Mouse (Mus musculus) kidney, adult 2 months (tissue): ENCODE data around the gene Glod5. TPM values are rescaled to one million over a fixed set of nuclear protein-coding genes. Genes with fewer than 3 reads are reported as not detected.

Experiments used
- DNase-seq: peaks from one replicate; pipeline ENCODE4 v3.0.0; 2021
- H3K27ac ChIP-seq: fragments of 200-500 bp; 2 replicates; pipeline ENCODE4 v1.5.1; 2012; ENCODE audit warnings: low read depth, low read length, control low read depth, inconsistent platforms; ENCODE audit not compliant: insufficient read depth
- H3K27me3 ChIP-seq: fragments of 200-500 bp; replicated peaks from 2 replicates; pipeline ENCODE4 v1.6.1; 2012; ENCODE audit warnings: mild to moderate bottlenecking, moderate library complexity, low read length, inconsistent platforms; ENCODE audit not compliant: control insufficient read depth, insufficient read depth
- H3K36me3 ChIP-seq: fragments of 200-500 bp; 2 replicates; pipeline ENCODE4 v1.6.1; 2012; ENCODE audit warnings: mild to moderate bottlenecking, moderate library complexity, low read length, inconsistent platforms; ENCODE audit not compliant: control insufficient read depth, insufficient read depth
- H3K4me1 ChIP-seq: fragments of 200-500 bp; 2 replicates; pipeline ENCODE4 v1.6.1; 2011; ENCODE audit warnings: low read length; ENCODE audit not compliant: control insufficient read depth, insufficient read depth
- H3K4me3 ChIP-seq: fragments of 200-500 bp; 2 replicates; pipeline ENCODE4 v1.5.1; 2011; ENCODE audit warnings: mild to moderate bottlenecking, low read depth, low read length, control low read depth; ENCODE audit not compliant: insufficient read depth
- CTCF ChIP-seq: fragments of 200-500 bp; conservative IDR thresholded peaks from 2 replicates; pipeline ENCODE4 v1.5.1; 2011; ENCODE audit warnings: low read depth, mild to moderate bottlenecking, control low read depth, low read length, moderate library complexity, mixed read lengths; ENCODE audit not compliant: insufficient read depth, insufficient read length
- POLR2A ChIP-seq: fragments of 200-500 bp; IDR thresholded peaks from one replicate; pipeline ENCODE4 v1.6.1; 2011; ENCODE audit warnings: low read depth, low read length, control low read depth
- WGBS: fragments of 180-500 bp; shearing (Covaris S2); methylation state at CpG from one replicate; pipeline ENCODE4 v1.1.7; 2018; 5-methylcytosine and 5-hydroxymethylcytosine counted together
- polyA plus RNA-seq: library from polyadenylated mRNA; depleted of rRNA; stranded (reverse); fragments of >200 nt; gene quantifications from 2 replicates; pipeline ENCODE4 v1.2.3, GENCODE M21; 2012; rRNA removed

The Glod5 gene
- polyA plus RNA-seq, 1 experiment = 42.2 TPM

- no peak overlapping the region for H3K4me3 ChIP-seq
- H3K4me1 ChIP-seq = no peaks in the 10 kb centered on the region
- H3K27me3 ChIP-seq = no peaks in the 10 kb centered on the region
- no peaks in the 10 kb centered on the region for H3K36me3 ChIP-seq
- DNase-seq = no peak
- TF ChIP-seq POLR2A = no peak
- TF ChIP-seq CTCF = no peak
- 91% methylated on average over 6 of the region's 9 CpGs for WGBS
- H3K27ac ChIP-seq = no peak overlapping the region
Measured at GRCm38 (mm10) chrX:7967596-7968201, 50.6 kb downstream of the Glod5 start.

- 80% methylated on average over 4 of the region's 4 CpGs for WGBS
- TF ChIP-seq POLR2A (no peak), CTCF (no peak)
- Histone ChIP-seq H3K36me3 (no peaks in the 10 kb centered on the region), H3K27me3 (no peaks in the 10 kb centered on the region), H3K27ac (no peak overlapping the region), H3K4me3 (no peak overlapping the region), H3K4me1 (no peaks in the 10 kb centered on the region)
- DNase-seq = no peak
Measured at GRCm38 (mm10) chrX:7966161-7966560, 52.1 kb downstream of the Glod5 start.

GRCm38 (mm10) chrX:7963829-7964626 lies 54.3 kb downstream of the Glod5 start:
- no peak for DNase-seq
- no peaks in the 10 kb centered on the region for H3K27me3 ChIP-seq
- no peak overlapping the region for H3K27ac ChIP-seq
- no peaks in the 10 kb centered on the region for H3K4me1 ChIP-seq
- H3K36me3 ChIP-seq = no peaks in the 10 kb centered on the region
- WGBS = 68% methylated on average over 7 of the region's 7 CpGs
- no peak overlapping the region for H3K4me3 ChIP-seq
- TF ChIP-seq POLR2A (no peak), CTCF (no peak)

GRCm38 (mm10) chrX:7958868-7959267 lies 59.4 kb downstream of the Glod5 start:
- H3K36me3 ChIP-seq = no peaks in the 10 kb centered on the region
- no peak for DNase-seq
- no peaks in the 10 kb centered on the region for H3K27me3 ChIP-seq
- WGBS = 90% methylated on average over 9 of the region's 9 CpGs
- no peak overlapping the region for H3K27ac ChIP-seq
- H3K4me3 ChIP-seq = no peak overlapping the region
- no peaks in the 10 kb centered on the region for H3K4me1 ChIP-seq
- TF ChIP-seq CTCF (no peak), POLR2A (no peak)

Other genes starting within 250 kb of the Glod5 start
- gene Gripap1, start 228.7 kb downstream of the Glod5 start, polyA plus RNA-seq = 25.5 and 30.3 TPM in 2 replicates
- gene Kcnd1, start 196.2 kb downstream of the Glod5 start, polyA plus RNA-seq = 0.48 and 0.53 TPM in 2 replicates
- 26.8 and 30.4 TPM in 2 replicates for gene Otud5, start 177.1 kb downstream of the Glod5 start, polyA plus RNA-seq
- 11.4 and 11.5 TPM in 2 replicates for gene Pim2, start 140.2 kb downstream of the Glod5 start, polyA plus RNA-seq
- gene Slc35a2, start 134.5 kb downstream of the Glod5 start, polyA plus RNA-seq = 50.0 and 50.1 TPM in 2 replicates
- 45.7 and 58.0 TPM in 2 replicates for gene Pqbp1, start 119.2 kb downstream of the Glod5 start, polyA plus RNA-seq
- gene Timm17b, start 119.1 kb downstream of the Glod5 start, polyA plus RNA-seq = 47.0 and 60.9 TPM in 2 replicates
- gene Gm10491, start 110.7 kb downstream of the Glod5 start, polyA plus RNA-seq = not detected in 2 replicates
- not detected in 2 replicates for gene Gm10490, start 109.0 kb downstream of the Glod5 start, polyA plus RNA-seq
- gene Pcsk1n, start 98.7 kb downstream of the Glod5 start, polyA plus RNA-seq = 0.62 and 0.91 TPM in 2 replicates
- not detected in 2 replicates for gene Eras, start 89.9 kb downstream of the Glod5 start, polyA plus RNA-seq
- gene Hdac6, start 70.6 kb downstream of the Glod5 start, polyA plus RNA-seq = 65.1 and 86.2 TPM in 2 replicates
- gene Gata1, start 40.4 kb downstream of the Glod5 start, polyA plus RNA-seq = 0.09 and 0.15 TPM in 2 replicates
- gene Suv39h1, start 56.3 kb upstream of the Glod5 start, polyA plus RNA-seq = 7.6 and 8.4 TPM in 2 replicates
- gene Was, start 72.0 kb upstream of the Glod5 start, polyA plus RNA-seq = 1.4 and 3.4 TPM in 2 replicates
- gene Wdr13, start 114.4 kb upstream of the Glod5 start, polyA plus RNA-seq = 58.4 and 84.2 TPM in 2 replicates
- gene Rbm3, start 127.4 kb upstream of the Glod5 start, polyA plus RNA-seq = 41.6 and 50.8 TPM in 2 replicates
- gene Tbc1d25, start 157.7 kb upstream of the Glod5 start, polyA plus RNA-seq = 17.0 and 19.0 TPM in 2 replicates
- 180 and 192 TPM in 2 replicates for gene Ebp, start 175.0 kb upstream of the Glod5 start, polyA plus RNA-seq
- 20.7 and 24.8 TPM in 2 replicates for gene Porcn, start 188.0 kb upstream of the Glod5 start, polyA plus RNA-seq
- gene Ftsj1, start 233.9 kb upstream of the Glod5 start, polyA plus RNA-seq = 31.1 and 32.1 TPM in 2 replicates